Mouse (Mus musculus) heart, embryonic 16.5 days (tissue): ENCODE measurements around the gene Rbm4. TPM values are rescaled to one million over a fixed set of nuclear protein-coding genes. Genes with fewer than 3 reads are reported as not detected.
"Not testable (repeated sequence)": the region's sequence is repeated elsewhere in the genome, so short reads cannot be mapped to it uniquely, and the experiment has no call there.

Experiments
- ATAC-seq: fragments of 200-750 bp; cut with Nextera tagmentation; replicated peaks from 2 replicates; pipeline ENCODE4 v1.8.0; 2017; ENCODE audit warnings: moderate number of reproducible peaks; ENCODE audit not compliant: insufficient read depth, low FRiP score; ENCODE audit errors: extremely low read depth
- H3K27ac ChIP-seq: fragments of 300-500 bp; sonication (generic); 2 replicates; pipeline ENCODE4 v1.5.1; 2014; ENCODE audit warnings: mild to moderate bottlenecking, low read length, control low read depth, moderate library complexity
- H3K27me3 ChIP-seq: fragments of 300-500 bp; sonication (generic); 2 replicates; pipeline ENCODE4 v1.6.1; 2014; ENCODE audit warnings: low read length, mixed read lengths; ENCODE audit not compliant: control insufficient read depth, insufficient read depth
- H3K36me3 ChIP-seq: fragments of 300-500 bp; sonication (generic); 2 replicates; pipeline ENCODE4 v1.6.1; 2014; ENCODE audit not compliant: control insufficient read depth, insufficient read depth
- H3K4me1 ChIP-seq: fragments of 300-500 bp; sonication (generic); 2 replicates; pipeline ENCODE4 v1.6.1; 2014; ENCODE audit warnings: low read length, mixed read lengths; ENCODE audit not compliant: control insufficient read depth, insufficient read depth
- H3K4me2 ChIP-seq: fragments of 300-500 bp; sonication (generic); 2 replicates; pipeline ENCODE4 v1.6.1; 2014; ENCODE audit warnings: low read depth, mild to moderate bottlenecking, control low read depth, low read length
- H3K4me3 ChIP-seq: fragments of 300-500 bp; sonication (generic); 2 replicates; pipeline ENCODE4 v1.5.1; 2014; ENCODE audit warnings: mild to moderate bottlenecking, control low read depth, low read length
- H3K9ac ChIP-seq: fragments of 300-500 bp; sonication (generic); 2 replicates; pipeline ENCODE4 v1.6.1; 2014; ENCODE audit warnings: low read length, control low read depth
- H3K9me3 ChIP-seq: fragments of 300-500 bp; sonication (generic); replicated peaks from 2 replicates; pipeline ENCODE4 v1.6.1; 2016; ENCODE audit warnings: low read length; ENCODE audit not compliant: control insufficient read depth
- WGBS: fragments of 180-500 bp; shearing (Covaris S2); extraction: QIAGEN DNeasy Blood & Tissue Kit; methylation state at CpG from one replicate; pipeline ENCODE4 v1.1.7; 2014; 5-methylcytosine and 5-hydroxymethylcytosine counted together
- polyA plus RNA-seq: library from polyadenylated mRNA; unstranded; fragments of >200 nt; fragmentation: Nextera tagmentation; extraction: Ambion mirVana; gene quantifications from 2 replicates; pipeline ENCODE4 v1.2.1, GENCODE M21; 2015

Rbm4 gene
- polyA plus RNA-seq, 1 experiment from 2014 or later = 58.7 TPM

GRCm38 (mm10) chr19:4828444-4829114 lies 34.9 kb upstream of the Rbm4 start:
- WGBS = 56% methylated on average over 16 of the region's 16 CpGs
- Histone ChIP-seq H3K4me1 (no peaks in the 10 kb centered on the region), H3K9ac (no peak overlapping the region), H3K36me3 (peaks cover 10% of the 10 kb centered on the region), H3K27ac (no peak overlapping the region), H3K4me2 (no peak overlapping the region), H3K27me3 (no peaks in the 10 kb centered on the region), H3K4me3 (no peak overlapping the region), H3K9me3 (no peaks in the 10 kb centered on the region)
- ATAC-seq = no peak

- 0 out of 2 replicates have a peak, but pooled peaks have one; percentile 37 for ATAC-seq
- 45% methylated on average over 5 of the region's 5 CpGs for WGBS
- 0 out of 2 replicates have a peak, but pooled peaks cover under 1% of the 10 kb centered on the region for H3K9me3 ChIP-seq
- peaks cover 6% of the 10 kb centered on the region for H3K36me3 ChIP-seq
- H3K4me1 ChIP-seq = no peaks in the 10 kb centered on the region
- no peak overlapping the region for H3K4me3 ChIP-seq
- H3K27ac ChIP-seq = no peak overlapping the region
- no peak overlapping the region for H3K9ac ChIP-seq
- H3K4me2 ChIP-seq = no peak overlapping the region
- H3K27me3 ChIP-seq = no peaks in the 10 kb centered on the region
These were observed 27.1 kb upstream of the Rbm4 start for GRCm38 (mm10) chr19:4820678-4821303.

GRCm38 (mm10) chr19:4817182-4817835 lies 23.6 kb upstream of the Rbm4 start:
- Histone ChIP-seq H3K4me3 (no peak overlapping the region), H3K36me3 (no peaks in the 10 kb centered on the region), H3K27me3 (no peaks in the 10 kb centered on the region), H3K4me1 (peaks cover 1% of the 10 kb centered on the region), H3K4me2 (no peak overlapping the region), H3K27ac (no peak overlapping the region), H3K9ac (no peak overlapping the region), H3K9me3 (0 out of 2 replicates have a peak, but pooled peaks cover 4% of the 10 kb centered on the region)
- no peak for ATAC-seq
- WGBS = 47% methylated on average over 1 of the region's 1 CpGs

GRCm38 (mm10) chr19:4813015-4813414 lies 19.3 kb upstream of the Rbm4 start:
- peaks cover 21% of the 10 kb centered on the region for H3K4me1 ChIP-seq
- no peaks in the 10 kb centered on the region for H3K36me3 ChIP-seq
- 79% methylated on average over 6 of the region's 6 CpGs for WGBS
- H3K9me3 ChIP-seq = 0 out of 2 replicates have a peak, but pooled peaks cover 4% of the 10 kb centered on the region
- H3K27me3 ChIP-seq = no peaks in the 10 kb centered on the region
- no peak overlapping the region for H3K9ac ChIP-seq
- H3K4me3 ChIP-seq = no peak overlapping the region
- H3K27ac ChIP-seq = no peak overlapping the region
- no peak overlapping the region for H3K4me2 ChIP-seq
- ATAC-seq = no peak

- H3K9ac ChIP-seq = peak overlapping the region; percentile 97
- H3K27ac ChIP-seq = peak overlapping the region; percentile 97
- WGBS = 74% methylated on average over 8 of the region's 8 CpGs
These were observed 18.7 kb upstream of the Rbm4 start for GRCm38 (mm10) chr19:4812334-4812949.

GRCm38 (mm10) chr19:4811909-4812242 lies 18.2 kb upstream of the Rbm4 start:
- Histone ChIP-seq H3K9ac (peak overlapping the region; percentile 97), H3K36me3 (no peaks in the 10 kb centered on the region), H3K4me1 (peaks cover 21% of the 10 kb centered on the region), H3K9me3 (0 out of 2 replicates have a peak, but pooled peaks cover 4% of the 10 kb centered on the region), H3K4me3 (peak overlapping the region; percentile 95), H3K27ac (peak overlapping the region; percentile 97), H3K4me2 (peak overlapping the region; percentile 75), H3K27me3 (no peaks in the 10 kb centered on the region)
- 2% methylated on average over 12 of the region's 12 CpGs for WGBS
- peak; percentile 20; the same call in 1 of the 2 replicates for ATAC-seq

More at GRCm38 (mm10) chr19:4812334-4812949, 18.7 kb upstream of the Rbm4 start:
- H3K4me1 ChIP-seq = peaks cover 21% of the 10 kb centered on the region
- not testable (repeated sequence) for ATAC-seq, H3K27me3 ChIP-seq, H3K9me3 ChIP-seq, H3K36me3 ChIP-seq
- H3K4me3 ChIP-seq = peak overlapping the region; percentile 95
- H3K4me2 ChIP-seq = peak overlapping the region; percentile 75

GRCm38 (mm10) chr19:4811063-4811908 lies 17.6 kb upstream of the Rbm4 start, which contains the start of the genes Gm21992 and Rbm14:
TSS of gene Gm21992 (minus strand) at chr19:4811612.
TSS of gene Rbm14 (minus strand) at chr19:4811634.
- Histone ChIP-seq H3K27me3 (no peaks in the 10 kb centered on the region), H3K4me2 (peak within 1 kb of the TSS; percentile 95), H3K4me1 (peaks cover 21% of the 10 kb centered on the region), H3K9me3 (0 out of 2 replicates have a peak, but pooled peaks cover 4% of the 10 kb centered on the region), H3K36me3 (no peaks in the 10 kb centered on the region), H3K9ac (peak within 1 kb of the TSS; percentile 97), H3K4me3 (peak within 1 kb of the TSS; percentile 95), H3K27ac (peak within 1 kb of the TSS; percentile 98)
- WGBS = under 1% methylated on average over 83 of the region's 83 CpGs
- peak; percentile 99 for ATAC-seq

GRCm38 (mm10) chr19:4810746-4811062 lies 17.0 kb upstream of the Rbm4 start:
- Histone ChIP-seq H3K9me3 (0 out of 2 replicates have a peak, but pooled peaks cover 3% of the 10 kb centered on the region), H3K27ac (peak overlapping the region; percentile 98), H3K36me3 (no peaks in the 10 kb centered on the region), H3K27me3 (no peaks in the 10 kb centered on the region), H3K4me3 (peak overlapping the region; percentile 95), H3K9ac (peak overlapping the region; percentile 92), H3K4me2 (peak overlapping the region; percentile 95), H3K4me1 (peaks cover 21% of the 10 kb centered on the region)
- ATAC-seq = no peak
- WGBS = 1% methylated on average over 17 of the region's 17 CpGs
